Mouse (Mus musculus) forebrain, embryonic 12.5 days (tissue): ENCODE data around the gene Chchd2. TPM values are rescaled to one million over a fixed set of nuclear protein-coding genes. Genes with fewer than 3 reads are reported as not detected.
"Not testable (repeated sequence)": the region's sequence is repeated elsewhere in the genome, so short reads cannot be mapped to it uniquely, and the experiment has no call there.

Experiments
- ATAC-seq: fragments of 200-750 bp; cut with Nextera tagmentation; 2 replicates; pipeline ENCODE4 v1.8.0; 2017; ENCODE audit warnings: moderate TSS enrichment; ENCODE audit not compliant: low FRiP score
- H3K27ac ChIP-seq: fragments of 300-500 bp; sonication (generic); 2 replicates; pipeline ENCODE4 v1.5.1; 2016; ENCODE audit warnings: mild to moderate bottlenecking
- H3K27me3 ChIP-seq: fragments of 300-500 bp; sonication (generic); 2 replicates; pipeline ENCODE4 v1.6.1; 2016; ENCODE audit warnings: mild to moderate bottlenecking
- H3K36me3 ChIP-seq: fragments of 300-500 bp; sonication (generic); replicated peaks from 2 replicates; pipeline ENCODE4 v1.6.1; 2016; ENCODE audit warnings: mild to moderate bottlenecking
- H3K4me1 ChIP-seq: fragments of 300-500 bp; sonication (generic); 2 replicates; pipeline ENCODE4 v1.6.1; 2016
- H3K4me2 ChIP-seq: fragments of 300-500 bp; sonication (generic); 2 replicates; pipeline ENCODE4 v1.6.1; 2016; ENCODE audit warnings: mild to moderate bottlenecking, moderate library complexity
- H3K4me3 ChIP-seq: fragments of 300-500 bp; sonication (generic); replicated peaks from 2 replicates; pipeline ENCODE4 v1.5.1; 2016; ENCODE audit warnings: mild to moderate bottlenecking
- H3K9ac ChIP-seq: fragments of 300-500 bp; sonication (generic); 2 replicates; pipeline ENCODE4 v1.6.1; 2016; ENCODE audit warnings: mild to moderate bottlenecking
- H3K9me3 ChIP-seq: fragments of 300-500 bp; sonication (generic); 2 replicates; pipeline ENCODE4 v1.6.1; 2016
- WGBS: fragments of 180-500 bp; shearing (Covaris S2); methylation state at CpG from one replicate; pipeline ENCODE4 v1.1.7; 2016; 5-methylcytosine and 5-hydroxymethylcytosine counted together
- polyA plus RNA-seq: library from polyadenylated mRNA; unstranded; fragments of >200 nt; fragmentation: Nextera tagmentation; extraction: Ambion mirVana; gene quantifications from 2 replicates; pipeline ENCODE4 v1.2.1, GENCODE M21; 2016

Chchd2 gene
- polyA plus RNA-seq, 1 experiment from 2014 or later = 796 TPM

DNA sequence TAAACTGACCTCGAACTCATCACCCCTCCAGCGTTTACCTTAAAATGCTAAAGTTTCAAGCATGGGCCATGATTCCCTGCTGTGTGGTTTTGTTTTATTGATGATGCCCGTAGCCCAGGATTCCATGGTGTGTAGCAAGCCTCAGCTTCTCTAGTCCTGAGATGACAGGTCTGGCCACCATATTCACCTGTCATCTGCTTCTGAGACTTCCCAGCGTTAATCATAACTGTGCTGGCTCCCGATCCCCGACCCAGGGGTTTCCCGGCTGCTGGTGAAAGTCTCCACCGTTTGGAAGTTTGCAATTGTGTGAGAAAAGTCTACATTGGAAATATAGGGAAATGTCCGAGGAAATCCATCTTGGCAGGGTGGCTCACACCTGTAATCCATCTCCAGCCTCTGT is 21.9 kb upstream of the Chchd2 start:
- Histone ChIP-seq H3K4me3 (peak overlapping the region; percentile 58), H3K4me1 (peaks cover 7% of the 10 kb centered on the region; the same call in 1 of the 2 replicates), H3K4me2 (peak overlapping the region; percentile 67), H3K36me3 (no peaks in the 10 kb centered on the region), H3K27me3 (no peaks in the 10 kb centered on the region), H3K27ac (peak overlapping the region; percentile 90), H3K9me3 (no peaks in the 10 kb centered on the region), H3K9ac (peak overlapping the region; percentile 66; the same call in 1 of the 2 replicates)
- no peak for ATAC-seq
- 75% methylated on average over 9 of the region's 9 CpGs for WGBS

DNA sequence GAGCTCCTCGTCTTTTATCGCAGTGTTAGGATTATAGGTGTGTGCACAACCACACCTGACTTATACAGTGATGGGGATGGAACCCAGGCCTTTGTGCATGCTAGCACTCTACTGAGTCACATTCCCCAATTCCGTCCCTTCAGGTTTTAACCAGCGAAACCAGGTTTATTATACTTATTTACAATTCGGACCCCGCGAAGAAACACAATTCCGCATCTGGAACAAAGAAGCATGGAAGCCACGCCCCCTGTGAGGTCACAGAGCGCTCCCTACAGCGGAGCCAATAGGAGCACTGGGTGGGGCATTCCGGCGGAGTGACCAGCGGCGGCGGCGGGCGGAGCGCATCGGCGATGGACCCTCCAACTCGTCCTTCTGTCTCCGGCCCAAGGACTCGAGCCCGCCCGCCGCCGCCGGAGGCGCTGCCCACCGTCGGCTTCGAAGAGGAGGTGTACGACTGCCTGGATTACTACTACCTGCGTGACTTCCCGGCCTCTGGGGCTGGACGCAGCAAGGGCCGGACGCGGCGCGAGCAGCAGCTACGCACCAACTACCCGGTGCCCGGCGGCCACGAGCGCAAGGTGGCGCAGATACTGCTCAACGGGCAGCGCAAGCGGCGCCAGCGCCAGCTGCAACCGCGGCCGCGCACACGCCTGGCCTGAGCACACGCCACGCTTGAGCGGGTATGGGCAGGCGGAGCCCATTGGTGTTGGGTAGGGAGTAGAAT is 21.1 kb upstream of the Chchd2 start, which contains the start of gene Nupr1l:
TSS of gene Nupr1l (plus strand) at position 299 of the 724 bp plus-strand sequence.
- H3K4me2 ChIP-seq = peak within 1 kb of the TSS; percentile 67
- H3K4me1 ChIP-seq = peaks cover 7% of the 10 kb centered on the region; the same call in 1 of the 2 replicates
- peak within 1 kb of the TSS; percentile 90 for H3K27ac ChIP-seq
- ATAC-seq = peak; percentile 99
- no peaks in the 10 kb centered on the region for H3K36me3 ChIP-seq
- no peaks in the 10 kb centered on the region for H3K9me3 ChIP-seq
- H3K27me3 ChIP-seq = no peaks in the 10 kb centered on the region
- WGBS = under 1% methylated on average over 63 of the region's 63 CpGs
- peak within 1 kb of the TSS; percentile 58 for H3K4me3 ChIP-seq
- peak within 1 kb of the TSS; percentile 66 for H3K9ac ChIP-seq

DNA sequence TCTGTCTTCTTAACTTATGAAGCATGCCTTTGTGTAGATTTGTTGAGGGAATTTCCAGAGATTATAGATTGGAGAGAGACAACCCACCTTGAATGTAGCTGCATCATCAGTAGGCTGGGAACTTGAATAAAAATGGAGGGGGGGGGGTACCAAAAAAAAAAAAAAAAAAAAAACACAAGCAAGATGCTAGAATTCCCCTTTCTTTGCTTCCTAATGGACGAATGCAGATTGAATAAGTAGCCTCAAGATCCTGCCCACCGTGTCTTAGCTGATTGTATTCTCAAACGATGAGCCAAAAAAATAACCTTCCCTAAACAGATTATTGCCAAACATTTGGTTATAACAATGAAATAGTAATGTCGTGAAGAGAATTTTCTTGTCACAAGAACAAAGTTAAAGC is 20.5 kb upstream of the Chchd2 start:
- no peak for ATAC-seq
- Histone ChIP-seq H3K4me1 (peaks cover 7% of the 10 kb centered on the region; the same call in 1 of the 2 replicates), H3K9me3 (no peaks in the 10 kb centered on the region), H3K4me3 (peak overlapping the region; percentile 58), H3K27ac (peak overlapping the region; percentile 90), H3K9ac (peak overlapping the region; percentile 53), H3K4me2 (peak overlapping the region; percentile 67), H3K36me3 (no peaks in the 10 kb centered on the region), H3K27me3 (no peaks in the 10 kb centered on the region)
- WGBS = 27% methylated on average over 4 of the region's 4 CpGs

DNA sequence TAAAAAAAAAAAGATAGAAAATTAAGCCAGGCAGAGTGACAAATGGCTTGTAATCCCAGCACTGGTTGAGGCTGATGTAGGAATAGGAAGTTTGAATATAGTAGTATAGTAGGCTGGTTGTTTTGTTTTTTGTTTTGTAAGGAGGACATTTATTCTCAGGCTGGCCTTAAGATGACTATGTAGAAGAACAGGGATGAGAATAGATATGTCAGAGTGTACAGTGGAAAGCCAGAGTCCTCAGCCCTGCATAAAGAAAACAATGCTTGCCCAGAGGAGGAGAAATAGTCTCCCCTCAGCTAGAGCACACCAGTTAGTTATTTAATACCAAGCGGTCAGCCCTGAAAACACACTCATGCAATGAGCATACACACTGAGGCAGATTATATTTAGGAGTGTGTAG is 11.2 kb upstream of the Chchd2 start, which contains the start of gene Phkg1:
TSS of gene Phkg1 (minus strand) at position 101 of the 400 bp plus-strand sequence.
- Histone ChIP-seq H3K27me3 (no peaks in the 10 kb centered on the region), H3K9me3 (no peaks in the 10 kb centered on the region), H3K4me3 (no peak within 1 kb of the TSS), H3K4me1 (peaks cover 12% of the 10 kb centered on the region), H3K4me2 (no peak within 1 kb of the TSS), H3K27ac (no peak within 1 kb of the TSS), H3K9ac (no peak within 1 kb of the TSS), H3K36me3 (no peaks in the 10 kb centered on the region)
- no peak for ATAC-seq
- WGBS = 98% methylated on average over 1 of the region's 1 CpGs

DNA sequence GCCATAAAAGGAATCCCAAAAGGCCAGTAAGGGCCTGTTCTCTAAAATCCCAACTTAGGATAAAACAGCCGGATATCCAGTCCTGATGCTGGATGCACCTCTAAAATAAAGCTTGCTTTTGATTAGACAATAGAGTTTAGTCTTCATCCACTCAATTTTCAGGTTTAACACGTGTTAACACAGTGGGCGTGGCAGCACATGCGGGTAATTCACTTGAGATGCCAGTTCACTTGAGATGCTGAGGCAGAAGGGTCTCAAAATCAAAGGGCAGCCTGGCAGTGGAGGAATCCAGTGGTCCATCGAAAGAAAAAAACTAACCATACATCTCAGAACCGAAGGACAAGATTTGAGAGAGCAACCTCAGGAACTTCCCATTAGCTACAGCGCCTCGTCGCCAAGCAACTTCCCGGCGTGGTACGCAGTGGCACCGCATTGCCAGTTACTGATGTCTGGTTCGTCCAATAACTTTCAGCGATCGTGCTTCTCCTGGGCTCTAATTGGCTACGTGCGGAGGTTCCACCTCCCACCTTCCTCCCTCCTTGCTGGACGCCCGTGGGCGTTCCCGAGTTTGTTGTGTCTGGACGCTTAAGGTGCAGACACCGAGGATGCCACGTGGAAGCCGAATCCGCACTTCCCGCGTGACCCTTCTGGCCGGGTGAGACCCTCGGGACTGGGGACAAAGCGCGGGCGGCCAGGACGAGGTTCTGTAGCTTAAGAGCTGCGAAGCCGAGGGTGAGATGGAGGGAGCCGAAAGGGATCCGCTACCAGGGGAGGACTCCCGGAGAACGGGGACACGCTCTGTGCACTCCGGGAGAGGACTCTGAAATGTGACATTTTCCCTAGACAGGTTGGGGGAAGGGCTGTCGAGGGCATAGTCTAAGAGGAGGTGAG is 8.2 kb upstream of the Chchd2 start, which contains the start of gene Zbed5:
TSS of gene Zbed5 (plus strand) at position 526 of the 891 bp plus-strand sequence.
- Histone ChIP-seq H3K9ac (peak within 1 kb of the TSS; percentile 63), H3K27me3 (no peaks in the 10 kb centered on the region), H3K36me3 (no peaks in the 10 kb centered on the region), H3K9me3 (no peaks in the 10 kb centered on the region), H3K4me3 (peak within 1 kb of the TSS; percentile 61), H3K4me2 (peak within 1 kb of the TSS; percentile 89), H3K27ac (0 out of 2 replicates have a peak within 1 kb of the TSS, but pooled peaks have one; percentile 36), H3K4me1 (peaks cover 12% of the 10 kb centered on the region)
- WGBS = 2% methylated on average over 44 of the region's 44 CpGs
- peak; percentile 98 for ATAC-seq

DNA sequence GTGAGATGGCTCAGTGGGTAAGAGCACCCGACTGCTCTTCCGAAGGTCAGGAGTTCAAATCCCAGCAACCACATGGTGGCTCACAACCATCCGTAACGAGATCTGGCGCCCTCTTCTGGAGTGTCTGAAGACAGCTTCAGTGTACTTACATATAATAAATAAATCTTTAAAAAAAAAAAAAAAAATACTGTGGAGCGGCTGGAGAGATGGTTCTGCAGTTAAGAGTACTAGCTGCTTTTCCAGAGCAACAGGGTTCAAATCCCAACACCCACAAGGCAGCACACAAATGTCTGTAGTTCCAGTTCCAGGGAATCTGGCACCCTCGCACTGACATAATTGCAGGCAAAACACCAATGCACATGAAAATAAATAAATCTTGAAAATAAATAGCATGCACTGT is 3.1 kb upstream of the Chchd2 start:
- H3K4me2 ChIP-seq, H3K9ac ChIP-seq, H3K4me3 ChIP-seq, ATAC-seq, H3K9me3 ChIP-seq, H3K27ac ChIP-seq, H3K27me3 ChIP-seq, H3K36me3 ChIP-seq: not testable (repeated sequence)
- 75% methylated on average over 7 of the region's 7 CpGs for WGBS
- peaks cover 14% of the 10 kb centered on the region for H3K4me1 ChIP-seq

DNA sequence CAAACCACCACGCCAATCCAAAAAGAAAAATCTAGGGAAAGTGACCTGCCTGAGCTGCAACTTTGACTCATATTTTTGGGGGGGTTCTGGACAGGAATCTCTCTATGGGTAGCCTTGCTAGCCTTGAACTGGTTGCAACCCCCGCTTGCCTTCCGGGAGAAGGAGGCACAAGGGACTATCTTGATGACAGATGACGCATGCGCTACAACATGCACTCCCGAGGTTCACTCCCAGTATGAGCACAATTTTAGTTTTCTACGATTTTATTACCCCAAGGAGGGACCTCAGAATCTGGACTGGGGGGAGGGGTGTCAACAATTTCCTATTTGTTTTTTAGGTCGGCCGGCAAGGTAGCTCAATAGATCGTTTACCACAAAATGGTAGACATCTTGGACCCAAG is 999 bp downstream of the Chchd2 start:
- Histone ChIP-seq H3K4me2 (peak overlapping the region; percentile 83), H3K9ac (peak overlapping the region; percentile 89), H3K4me3 (peak overlapping the region; percentile 91), H3K27ac (no peak overlapping the region), H3K27me3 (no peaks in the 10 kb centered on the region), H3K9me3 (no peaks in the 10 kb centered on the region), H3K4me1 (peaks cover 14% of the 10 kb centered on the region), H3K36me3 (peaks cover 29% of the 10 kb centered on the region)
- ATAC-seq = no peak
- 50% methylated on average over 10 of the region's 10 CpGs for WGBS

DNA sequence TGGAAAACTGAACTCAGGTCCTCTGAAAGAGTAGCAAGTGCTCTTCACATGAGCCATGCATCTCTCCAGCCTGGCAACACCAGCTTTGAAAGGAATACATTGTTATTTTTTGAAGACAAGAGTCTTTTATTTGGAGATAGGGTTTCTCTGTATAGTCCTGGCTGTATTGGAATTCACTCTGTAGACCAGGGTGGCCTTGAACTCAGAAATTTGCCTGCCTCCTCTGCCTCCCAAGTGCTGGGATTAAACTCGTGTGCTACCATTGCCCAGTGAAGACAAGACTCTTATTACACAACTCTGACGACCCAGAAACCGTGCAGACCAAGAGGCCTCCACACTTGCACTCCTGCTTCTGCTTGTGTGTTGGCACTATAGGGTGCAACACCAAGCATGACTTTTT is 7.4 kb downstream of the Chchd2 start:
- no peak for ATAC-seq
- no peaks in the 10 kb centered on the region for H3K9me3 ChIP-seq
- no peaks in the 10 kb centered on the region for H3K27me3 ChIP-seq
- peaks cover 40% of the 10 kb centered on the region for H3K36me3 ChIP-seq
- H3K27ac ChIP-seq = no peak overlapping the region
- H3K9ac ChIP-seq = no peak overlapping the region
- 77% methylated on average over 3 of the region's 3 CpGs for WGBS
- H3K4me2 ChIP-seq = no peak overlapping the region
- H3K4me1 ChIP-seq = no peaks in the 10 kb centered on the region
- no peak overlapping the region for H3K4me3 ChIP-seq

DNA sequence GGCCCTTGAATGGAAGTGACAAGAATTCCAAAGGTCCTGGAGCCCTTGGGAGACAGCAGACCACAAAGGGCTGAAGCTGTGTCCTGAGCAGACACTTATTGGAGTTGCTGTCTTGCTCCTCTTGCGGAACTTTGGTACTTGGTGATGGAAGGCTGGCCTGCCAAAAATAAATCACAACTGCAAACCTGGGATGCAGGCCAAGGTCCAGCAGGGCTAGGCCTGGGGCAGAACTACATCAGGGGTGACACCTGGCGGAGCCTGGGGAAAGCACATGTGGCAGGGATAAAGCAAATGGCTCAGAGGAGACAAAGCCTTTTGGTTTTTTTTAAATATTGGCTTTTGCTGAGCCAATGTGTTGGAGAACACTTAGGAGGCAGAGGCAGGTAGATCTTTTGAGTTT is 8.3 kb downstream of the Chchd2 start:
- Histone ChIP-seq H3K4me3 (no peak overlapping the region), H3K4me2 (no peak overlapping the region), H3K4me1 (no peaks in the 10 kb centered on the region), H3K36me3 (peaks cover 31% of the 10 kb centered on the region), H3K9me3 (no peaks in the 10 kb centered on the region), H3K9ac (no peak overlapping the region), H3K27ac (no peak overlapping the region), H3K27me3 (no peaks in the 10 kb centered on the region)
- 65% methylated on average over 2 of the region's 2 CpGs for WGBS
- ATAC-seq = no peak

DNA sequence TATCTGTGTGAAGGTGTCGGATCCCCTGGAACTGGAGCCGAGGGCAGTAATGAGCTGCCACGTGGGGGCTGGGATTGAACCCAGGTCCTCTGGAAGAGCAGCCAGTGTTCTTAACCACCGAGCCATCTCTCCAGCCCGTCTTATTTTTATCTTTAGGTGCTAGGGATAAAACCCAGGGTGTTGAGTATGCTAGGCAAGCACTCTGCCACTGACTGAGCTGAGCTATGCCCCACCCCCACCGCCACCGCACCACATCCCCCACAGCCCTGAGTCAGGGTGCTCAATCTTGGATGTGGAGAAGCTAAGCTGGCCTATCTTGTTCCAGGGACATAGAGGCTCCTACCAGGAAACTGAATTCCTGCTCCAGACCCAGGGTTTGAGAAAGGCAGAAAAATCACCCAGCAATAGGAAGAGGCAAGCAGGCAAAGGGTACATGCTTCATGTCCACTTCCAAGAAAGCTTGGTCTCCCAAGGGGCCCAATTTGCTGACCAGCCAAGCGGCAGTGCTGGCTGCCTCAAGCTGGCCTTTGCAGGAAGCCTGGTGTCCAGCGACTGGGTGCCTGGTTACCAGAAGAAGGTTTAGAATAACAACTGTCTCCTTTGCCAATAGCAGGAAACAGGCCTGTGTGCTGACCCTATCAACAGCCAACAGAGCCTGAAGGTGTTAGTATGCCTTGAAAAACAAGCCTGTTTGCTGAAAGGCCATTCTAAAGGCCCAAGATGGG is 9.4 kb downstream of the Chchd2 start:
- ATAC-seq = no peak
- WGBS = 78% methylated on average over 9 of the region's 9 CpGs

DNA sequence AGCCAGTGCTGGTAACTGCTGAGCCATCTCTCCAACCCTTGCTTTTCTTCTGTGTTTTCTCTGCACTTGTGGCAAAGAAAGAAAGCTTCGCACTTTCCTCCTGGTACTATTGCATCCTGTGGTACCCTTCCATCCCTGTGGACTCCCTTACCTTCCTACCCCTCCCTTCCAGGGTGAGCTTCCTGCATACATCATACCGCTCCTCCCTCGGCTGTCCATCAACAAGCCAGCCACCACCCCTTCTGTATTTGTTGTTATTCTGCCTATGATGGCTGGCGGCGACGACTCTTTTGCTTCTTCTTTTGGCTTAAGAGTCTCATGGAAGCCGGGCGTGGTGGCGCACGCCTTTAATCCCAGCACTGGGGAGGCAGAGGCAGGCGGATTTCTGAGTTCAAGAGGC is 12.2 kb downstream of the Chchd2 start:
- ATAC-seq = no peak
- H3K9ac ChIP-seq = no peak overlapping the region
- H3K4me2 ChIP-seq = no peak overlapping the region
- H3K27me3 ChIP-seq = no peaks in the 10 kb centered on the region
- H3K9me3 ChIP-seq = no peaks in the 10 kb centered on the region
- no peak overlapping the region for H3K27ac ChIP-seq
- 79% methylated on average over 11 of the region's 11 CpGs for WGBS
- no peak overlapping the region for H3K4me3 ChIP-seq
- H3K4me1 ChIP-seq = no peaks in the 10 kb centered on the region
- H3K36me3 ChIP-seq = peaks cover 4% of the 10 kb centered on the region

More for the DNA sequence above, 9.4 kb downstream of the Chchd2 start:
- Histone ChIP-seq H3K9me3 (no peaks in the 10 kb centered on the region), H3K9ac (no peak overlapping the region), H3K27ac (no peak overlapping the region), H3K27me3 (no peaks in the 10 kb centered on the region), H3K4me2 (no peak overlapping the region), H3K36me3 (peaks cover 25% of the 10 kb centered on the region), H3K4me1 (no peaks in the 10 kb centered on the region), H3K4me3 (no peak overlapping the region)

DNA sequence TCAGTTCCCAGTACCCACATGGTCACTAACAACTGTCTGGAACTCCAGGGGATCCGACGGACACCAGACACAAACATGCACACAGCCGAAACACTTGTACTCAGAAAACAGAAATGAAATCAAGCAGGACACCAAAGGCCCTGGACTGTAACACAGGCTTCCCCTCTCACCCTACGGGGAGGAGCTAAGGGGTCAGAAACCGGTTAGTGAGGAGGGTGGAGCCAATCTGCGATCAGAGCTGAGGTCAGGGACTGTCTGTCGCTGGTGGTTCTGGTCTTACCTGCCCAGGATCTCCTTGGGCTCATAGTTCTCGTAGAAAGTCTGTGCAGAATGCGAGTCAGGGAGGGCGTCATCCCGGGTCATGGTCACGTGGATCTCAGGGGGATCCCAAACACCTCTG is 13.3 kb downstream of the Chchd2 start:
- ATAC-seq = no peak

More for the DNA sequence above, 13.3 kb downstream of the Chchd2 start:
- Histone ChIP-seq H3K4me3 (no peak overlapping the region), H3K36me3 (no peaks in the 10 kb centered on the region), H3K27ac (no peak overlapping the region), H3K4me2 (no peak overlapping the region), H3K9ac (no peak overlapping the region), H3K4me1 (no peaks in the 10 kb centered on the region), H3K9me3 (no peaks in the 10 kb centered on the region), H3K27me3 (no peaks in the 10 kb centered on the region)
- WGBS = 89% methylated on average over 12 of the region's 12 CpGs
